Mouse (Mus musculus): ENCODE measurements around the gene Fam172a.

GRCm38 (mm10) chr13:77897619-77898018 is 195.8 kb downstream of the Fam172a start:
- no peak for TF ChIP-seq POLR2A (IDR thresholded peaks at IDR 0.05; ENCODE audit: low read depth, low read length)
- no peak for TF ChIP-seq CTCF (IDR thresholded peaks at IDR 0.05; ENCODE audit: extremely low read depth, insufficient read length, insufficient replicate concordance, low read depth, low read length)

Measured in small intestine, adult 2 months (tissue).